Mouse (Mus musculus) ES-E14 (cell line): ENCODE measurements around the gene Sept9. TPM values are rescaled to one million over a fixed set of nuclear protein-coding genes. Genes with fewer than 3 reads are reported as not detected.

ENCODE experiments used
- DNase-seq: peaks from one replicate; pipeline ENCODE4 v3.0.0-alpha.2; 2013; ENCODE audit warnings: low read depth, low spot score
- H3K27ac ChIP-seq: 2 replicates; pipeline ENCODE4 v1.5.1; 2012; ENCODE audit warnings: low read depth, mild to moderate bottlenecking, low read length, moderate library complexity, mixed read lengths; ENCODE audit not compliant: poor library complexity, insufficient read depth, severe bottlenecking
- H3K36me3 ChIP-seq: 2 replicates; pipeline ENCODE4 v1.6.1; 2012; ENCODE audit warnings: mild to moderate bottlenecking, low read length, moderate library complexity, mixed read lengths; ENCODE audit not compliant: control insufficient read depth, poor library complexity, insufficient read depth, severe bottlenecking
- H3K4me1 ChIP-seq, 2 experiments: fragments of 150-350 bp in 1 of 2; sonication (generic) in 1 of 2; 2 replicates each; pipeline ENCODE4 v1.6.1; 2012; ENCODE audit warnings: low read length in 2 of 2, mild to moderate bottlenecking in 1 of 2, mixed read lengths in 1 of 2; ENCODE audit not compliant: control insufficient read depth in 2 of 2, insufficient read depth in 2 of 2, poor library complexity in 1 of 2
- H3K4me3 ChIP-seq, 2 experiments: fragments of 150-350 bp in 1 of 2; sonication (generic) in 1 of 2; 2 replicates each; pipeline ENCODE4 v1.5.1; 2012; ENCODE audit warnings: low read length in 2 of 2, low read depth in 1 of 2, mild to moderate bottlenecking in 1 of 2, mixed read lengths in 1 of 2; ENCODE audit not compliant: insufficient read depth in 1 of 2, poor library complexity in 1 of 2, severe bottlenecking in 1 of 2
- H3K9ac ChIP-seq: 2 replicates; pipeline ENCODE4 v1.6.1; 2012; ENCODE audit warnings: low read depth, mild to moderate bottlenecking, low read length, mixed read lengths; ENCODE audit not compliant: poor library complexity, insufficient read depth, severe bottlenecking
- H3K9me3 ChIP-seq: fragments of 150-350 bp; sonication (generic); 2 replicates; pipeline ENCODE4 v1.6.1; 2012; ENCODE audit warnings: low read depth, mild to moderate bottlenecking, low read length; ENCODE audit not compliant: control insufficient read depth, insufficient read depth
- CHD2 ChIP-seq: IDR thresholded peaks from 2 replicates; pipeline ENCODE4 v1.6.1; 2014; ENCODE audit warnings: mild to moderate bottlenecking, low read depth, low read length, inconsistent platforms
- HCFC1 ChIP-seq: IDR thresholded peaks from 2 replicates; pipeline ENCODE4 v1.6.1; 2012; ENCODE audit warnings: low read length, inconsistent platforms, borderline replicate concordance; ENCODE audit not compliant: insufficient read depth
- MAFK ChIP-seq: IDR thresholded peaks from 2 replicates; pipeline ENCODE4 v1.6.1; 2014; ENCODE audit warnings: mild to moderate bottlenecking, low read depth, low read length, inconsistent platforms; ENCODE audit not compliant: insufficient read depth
- ZC3H11A ChIP-seq: IDR thresholded peaks from 2 replicates; pipeline ENCODE4 v1.6.1; 2012; ENCODE audit warnings: low read depth, mild to moderate bottlenecking, inconsistent platforms, low read length, borderline replicate concordance
- ZNF384 ChIP-seq: IDR thresholded peaks from 2 replicates; pipeline ENCODE4 v1.6.1; 2012; ENCODE audit warnings: low read depth, low read length, inconsistent platforms
- in situ Hi-C, 2 experiments: fragments of 600-800 bp; cut with MboI; formaldehyde crosslinking; loops; one replicate each; pipeline ENCODE4 v1.15.1; 2025; ENCODE audit warnings: low sequenced_read_pairs in 2 of 2, inconsistent platforms in 1 of 2; ENCODE audit not compliant: unreplicated experiment in 2 of 2
- total RNA-seq: library from RNA; depleted of rRNA; stranded (reverse); fragments of 300-350 nt; gene quantifications from 2 replicates; pipeline ENCODE4 v1.2.3, GENCODE M21; 2012

The Sept9 gene
- total RNA-seq, 1 experiment: 65.7 TPM

- Histone ChIP-seq H3K36me3 (peaks cover 20% of the 10 kb centered on the region; the same call in 1 of the 2 replicates), H3K9me3 (no peaks in the 10 kb centered on the region), H3K4me1 (peaks cover 0 to 10% of the 10 kb centered on the region in 2 experiments; a peak in 1 of 4 replicates), H3K9ac (no peak overlapping the region), H3K4me3 (no peak overlapping the region), H3K27ac (no peak overlapping the region)
- TF ChIP-seq MAFK (no peak), CHD2 (no peak), HCFC1 (no peak), ZNF384 (no peak), ZC3H11A (no peak)
- DNase-seq: no peak
- in situ Hi-C loops: no loop called here
Measured at GRCm38 (mm10) chr11:117360561-117360960, 161.1 kb downstream of the Sept9 start.

DNA sequence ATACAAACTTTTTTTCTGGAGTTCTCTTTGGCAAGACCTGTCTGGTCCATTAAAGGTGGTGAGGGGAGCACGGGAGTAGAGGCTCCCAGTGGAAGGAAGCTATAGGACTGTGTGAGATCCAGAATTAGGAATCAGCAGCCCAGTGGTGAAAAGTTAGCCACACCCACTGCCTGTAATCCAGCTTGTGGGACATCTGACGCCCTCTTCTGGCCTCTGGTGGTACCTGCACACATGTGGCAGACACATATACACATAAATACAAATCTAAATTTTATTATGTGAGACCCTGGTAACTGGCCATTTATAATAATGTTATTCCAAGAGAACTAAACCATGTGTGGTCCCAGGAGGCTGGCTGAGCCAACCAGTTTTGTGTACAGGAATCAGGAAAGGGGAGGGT, 162.8 kb downstream of the Sept9 start:
- no peak for DNase-seq
- TF ChIP-seq CHD2: no peak
- TF ChIP-seq HCFC1: no peak
- no peak for TF ChIP-seq MAFK
- no peak for TF ChIP-seq ZC3H11A
- TF ChIP-seq ZNF384: no peak
- no peak overlapping the region for H3K4me3 ChIP-seq
- H3K27ac ChIP-seq: no peak overlapping the region
- H3K9me3 ChIP-seq: no peaks in the 10 kb centered on the region
- peaks cover 0 to 16% of the 10 kb centered on the region in 2 experiments; a peak in 1 of 4 replicates for H3K4me1 ChIP-seq
- H3K36me3 ChIP-seq: peaks cover 9% of the 10 kb centered on the region; the same call in 1 of the 2 replicates
- in situ Hi-C loops: no loop called here
- no peak overlapping the region for H3K9ac ChIP-seq

- in situ Hi-C loops: no loop called here
- no peak overlapping the region for H3K27ac ChIP-seq
- DNase-seq: no peak
- no peak overlapping the region for H3K9ac ChIP-seq
- peaks cover 9% of the 10 kb centered on the region; the same call in 1 of the 2 replicates for H3K36me3 ChIP-seq
- H3K4me1 ChIP-seq: peaks cover 0 to 16% of the 10 kb centered on the region in 2 experiments; a peak in 1 of 4 replicates
- H3K4me3 ChIP-seq: no peak overlapping the region
- TF ChIP-seq MAFK (no peak), CHD2 (no peak), ZNF384 (no peak), ZC3H11A (no peak), HCFC1 (no peak)
- no peaks in the 10 kb centered on the region for H3K9me3 ChIP-seq
Measured at GRCm38 (mm10) chr11:117363918-117364317, 164.5 kb downstream of the Sept9 start.

- H3K27ac ChIP-seq: no peak overlapping the region
Measured at GRCm38 (mm10) chr11:117366426-117366825, 167.0 kb downstream of the Sept9 start.

DNA sequence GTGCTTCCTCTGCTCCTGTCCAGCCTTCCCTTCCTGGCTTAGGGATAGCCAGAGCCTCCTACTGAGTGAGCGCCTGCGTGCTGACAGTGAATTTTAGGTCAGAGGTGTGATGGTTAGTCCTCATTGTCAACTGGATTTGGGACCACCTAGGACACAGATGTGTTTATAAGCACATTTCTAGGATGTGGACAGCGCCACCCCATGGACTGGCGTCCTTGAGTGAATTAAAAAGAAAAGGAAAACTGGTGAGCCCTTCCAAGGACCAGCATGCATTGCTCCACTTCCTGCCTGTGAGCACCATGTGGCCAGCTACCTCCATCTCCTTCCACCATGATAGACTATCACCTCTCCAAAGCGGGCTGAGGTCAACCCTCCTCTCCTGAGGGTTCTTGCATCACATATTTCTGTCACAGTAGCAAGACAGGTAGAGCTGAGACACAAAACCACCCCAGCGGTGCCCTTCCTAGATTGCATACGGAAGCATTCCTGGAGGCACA, 167.4 kb downstream of the Sept9 start:
- Histone ChIP-seq H3K36me3 (0 out of 2 replicates have a peak, but pooled peaks cover 2% of the 10 kb centered on the region), H3K4me1 (peaks cover 0 to 5% of the 10 kb centered on the region in 2 experiments; a peak in 1 of 4 replicates), H3K27ac (no peak overlapping the region), H3K9ac (no peak overlapping the region; the same call in 1 of the 2 replicates), H3K9me3 (no peaks in the 10 kb centered on the region), H3K4me3 (no peak overlapping the region)
- no peak for DNase-seq
- TF ChIP-seq ZC3H11A (no peak), ZNF384 (no peak), HCFC1 (no peak), MAFK (no peak), CHD2 (no peak)
- in situ Hi-C loops: no loop called here

More at GRCm38 (mm10) chr11:117366426-117366825, 167.0 kb downstream of the Sept9 start:
- no peak overlapping the region for H3K9ac ChIP-seq
- H3K9me3 ChIP-seq: no peaks in the 10 kb centered on the region
- H3K4me3 ChIP-seq: no peak overlapping the region
- in situ Hi-C loops: no loop called here
- TF ChIP-seq ZNF384: no peak
- TF ChIP-seq ZC3H11A: no peak
- 0 out of 2 replicates have a peak, but pooled peaks cover 2% of the 10 kb centered on the region for H3K36me3 ChIP-seq
- peaks cover 0 to 5% of the 10 kb centered on the region in 2 experiments; a peak in 1 of 4 replicates for H3K4me1 ChIP-seq
- peak; percentile 78 for DNase-seq
